Mouse (Mus musculus) left cerebral cortex, postnatal 36 days (tissue): ENCODE results near the gene Churc1. TPM values are rescaled to one million over a fixed set of nuclear protein-coding genes. Genes with fewer than 3 reads are reported as not detected.
"Not testable (repeated sequence)": the region's sequence is repeated elsewhere in the genome, so short reads cannot be mapped to it uniquely, and the experiment has no call there.

ENCODE experiments used
- DNase-seq, 2 experiments: peaks; one replicate each; pipeline ENCODE4 v3.0.0; 2021 to 2022; ENCODE audit warnings: low spot score in 2 of 2, mixed read lengths in 1 of 2
- intact Hi-C: fragments of 180-260 bp; cut with DNase I; formaldehyde crosslinking; loops from one replicate; pipeline ENCODE4 v1.15.1; 2025
- total RNA-seq, 2 experiments: library from RNA; stranded (reverse); gene quantifications; 2 replicates each; pipeline ENCODE4 v1.2.3; 2021

The Churc1 gene
- total RNA-seq, 2 experiments from 2014 or later = 32.1 to 37.5 TPM

GRCm38 (mm10) chr12:76790446-76791084 lies 25.2 kb downstream of the Churc1 start:
- intact Hi-C loops = no loop called here
- no peak for DNase-seq

- intact Hi-C loops = not testable (repeated sequence)
Measured at GRCm38 (mm10) chr12:76792540-76792939, 27.2 kb downstream of the Churc1 start.

GRCm38 (mm10) chr12:76795350-76795749 lies 30.0 kb downstream of the Churc1 start, which contains the start of gene Gpx2:
Gpx2 (minus strand) TSS chr12:76795554.
- intact Hi-C loops = no loop called here
- no peak for DNase-seq

More at GRCm38 (mm10) chr12:76792540-76792939, 27.2 kb downstream of the Churc1 start:
- not testable (repeated sequence) for DNase-seq

GRCm38 (mm10) chr12:76796938-76797539 lies 31.7 kb downstream of the Churc1 start:
- intact Hi-C loops = no loop called here
- no peak for DNase-seq

DNA sequence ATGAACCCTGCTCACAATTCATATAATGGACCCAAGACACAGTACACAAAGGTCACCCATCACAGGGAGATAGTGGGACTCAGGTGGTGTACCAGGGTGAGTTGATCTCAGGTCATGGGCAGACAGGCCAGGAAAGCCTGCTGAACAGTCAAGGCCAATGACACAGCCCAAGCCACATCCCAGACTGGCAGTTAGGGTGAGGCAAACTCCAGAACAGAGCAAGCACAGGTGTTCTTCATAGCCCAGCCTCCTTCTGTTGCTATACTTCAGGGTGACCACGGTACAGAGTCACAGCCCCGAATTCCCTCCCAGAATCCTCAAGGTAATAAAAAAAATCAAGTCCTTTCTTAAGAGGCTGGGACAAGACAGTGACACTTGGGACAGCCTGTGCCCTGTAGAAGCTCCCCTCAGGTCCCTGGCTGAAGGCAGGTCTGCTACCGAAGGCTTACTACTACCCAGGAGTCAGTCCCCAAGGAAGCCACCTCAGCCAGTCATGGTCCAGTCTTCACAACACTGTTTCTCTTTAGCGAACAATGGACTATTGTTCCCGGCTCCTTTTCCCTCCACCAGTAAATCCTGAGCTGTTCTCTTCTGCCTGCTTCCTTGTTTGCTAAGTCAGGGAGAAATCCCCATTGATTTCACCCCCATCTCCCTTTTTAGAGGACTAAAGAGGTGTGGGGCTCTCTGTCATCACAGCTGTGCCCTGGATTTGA lies 32.8 kb downstream of the Churc1 start:
- no peak for DNase-seq
- intact Hi-C loops = no loop called here

DNA sequence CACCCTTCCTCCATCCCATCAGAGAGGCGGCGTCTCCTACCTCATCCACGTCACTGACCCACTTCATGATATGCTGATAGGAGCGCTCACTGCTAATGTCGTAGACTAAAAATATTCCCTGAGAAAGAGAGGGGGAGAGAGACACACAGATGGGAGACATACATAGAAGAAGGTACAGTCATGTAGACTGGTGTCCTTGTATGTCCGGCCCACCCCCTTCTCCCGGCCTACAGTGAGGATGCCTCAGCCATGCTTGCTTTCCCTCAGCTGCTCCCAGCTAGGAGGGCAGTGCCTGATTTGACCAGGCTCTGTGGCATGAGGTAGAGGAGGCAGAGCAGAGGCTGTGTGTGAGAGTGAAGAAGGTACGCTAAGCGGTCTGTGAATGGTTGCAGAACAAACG lies 37.7 kb downstream of the Churc1 start:
- peak in 1 of 2 experiments; percentile 53 for DNase-seq
- intact Hi-C loops = no loop called here

- no peak for DNase-seq
- intact Hi-C loops = no loop called here
Measured at GRCm38 (mm10) chr12:76803700-76804252, 38.4 kb downstream of the Churc1 start.

DNA sequence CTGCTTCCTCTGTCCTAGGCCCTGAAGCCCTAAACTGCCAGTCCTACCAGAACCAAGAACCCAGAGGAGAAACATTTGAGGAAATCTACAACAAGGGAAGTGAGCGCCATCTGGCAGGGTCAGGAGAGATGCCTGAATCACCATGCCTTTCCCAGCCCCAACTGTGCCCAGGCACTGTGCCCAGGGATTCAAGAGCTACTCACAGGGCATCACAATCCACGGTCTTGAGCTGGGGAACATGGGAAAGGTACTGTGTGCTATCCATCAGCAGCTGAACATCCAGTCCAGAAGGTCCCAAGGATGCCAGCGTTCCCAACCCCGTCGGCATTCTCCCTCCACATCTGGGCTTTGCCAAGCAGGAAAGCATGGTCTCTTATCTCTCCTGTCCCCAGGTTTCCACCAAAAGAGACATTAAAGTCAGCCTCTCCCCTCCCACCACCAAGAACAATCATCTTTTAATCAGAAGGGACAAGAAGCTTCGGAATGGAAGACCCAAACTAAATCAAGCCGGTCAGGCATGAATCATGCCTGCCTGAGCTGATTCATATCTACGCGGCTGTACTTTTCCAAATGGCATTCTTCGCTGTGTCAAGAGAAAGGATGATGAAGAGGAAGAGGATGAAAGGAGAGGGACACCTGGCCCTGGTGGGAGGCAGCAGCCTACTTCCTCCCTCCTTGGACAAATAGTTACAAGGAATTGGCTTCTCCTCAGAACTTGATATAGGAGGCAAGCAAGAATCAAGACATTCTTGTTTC lies 39.9 kb downstream of the Churc1 start:
- intact Hi-C loops = no loop called here
- DNase-seq = no peak

GRCm38 (mm10) chr12:76807796-76808195 lies 42.5 kb downstream of the Churc1 start:
- intact Hi-C loops = no loop called here
- peak; percentile 56 to 75 for DNase-seq

GRCm38 (mm10) chr12:76810491-76810890 lies 45.2 kb downstream of the Churc1 start:
- no peak for DNase-seq
- intact Hi-C loops = no loop called here

DNA sequence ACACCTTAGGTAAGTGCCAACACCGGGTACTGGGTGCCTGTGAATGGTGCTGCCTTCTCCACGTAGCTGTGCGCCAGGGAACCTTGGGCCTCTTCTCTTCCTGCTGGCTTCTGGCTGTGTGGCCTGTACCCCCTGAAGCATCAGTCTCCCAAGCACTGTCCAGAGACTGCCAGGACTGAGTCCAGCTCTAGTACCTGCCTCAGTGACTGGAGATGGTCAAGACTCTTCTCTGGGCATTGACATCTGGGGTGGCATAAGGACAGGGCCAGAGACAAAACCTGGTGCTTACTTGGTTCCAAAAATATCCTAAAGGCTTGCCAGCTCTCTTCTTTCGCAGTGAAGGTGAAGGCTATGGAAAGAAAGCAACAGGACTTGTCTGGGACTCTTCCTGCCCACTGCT lies 45.7 kb downstream of the Churc1 start:
- intact Hi-C loops = no loop called here

DNA sequence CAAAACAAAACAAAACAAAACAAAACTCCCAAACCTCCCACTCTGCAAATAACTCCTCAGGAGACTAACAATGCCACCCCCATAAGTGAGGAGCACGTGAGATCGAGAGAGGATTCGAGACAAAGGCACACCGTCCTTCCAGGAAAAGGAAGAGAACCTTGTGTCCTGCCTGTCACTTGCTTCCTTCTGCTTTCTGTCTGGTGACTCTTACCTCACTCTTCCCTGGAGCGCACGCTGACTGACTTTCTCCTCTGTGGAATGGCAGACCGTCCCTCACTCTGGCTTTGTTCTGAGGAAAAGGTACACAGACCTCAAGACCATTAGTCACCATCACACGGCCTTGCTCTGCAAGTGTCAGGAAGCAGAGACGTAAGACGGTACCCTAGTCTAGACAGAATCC lies 48.2 kb downstream of the Churc1 start:
- intact Hi-C loops = no loop called here
- no peak for DNase-seq

More for the DNA sequence above, 45.7 kb downstream of the Churc1 start:
- DNase-seq = no peak

DNA sequence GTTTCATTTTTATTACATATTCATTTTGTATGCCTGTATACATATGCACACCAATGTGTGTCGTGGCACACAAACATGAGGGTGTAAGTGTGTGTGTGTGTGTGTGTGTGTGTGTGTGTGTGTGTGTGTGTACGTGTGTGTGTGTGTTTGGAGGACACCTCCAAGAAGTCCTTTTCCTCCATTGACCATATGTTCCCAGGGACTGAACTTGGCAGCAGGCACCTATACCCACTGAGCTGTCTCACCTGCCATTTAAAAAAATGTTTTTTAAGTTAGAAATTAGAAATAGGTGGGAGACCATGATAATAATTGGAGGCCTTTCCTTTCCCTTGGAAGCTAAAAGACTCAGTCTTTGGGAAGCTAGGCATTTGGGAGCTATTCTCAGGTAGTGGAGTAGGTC lies 48.8 kb downstream of the Churc1 start:
- DNase-seq = no peak
- intact Hi-C loops = no loop called here

DNA sequence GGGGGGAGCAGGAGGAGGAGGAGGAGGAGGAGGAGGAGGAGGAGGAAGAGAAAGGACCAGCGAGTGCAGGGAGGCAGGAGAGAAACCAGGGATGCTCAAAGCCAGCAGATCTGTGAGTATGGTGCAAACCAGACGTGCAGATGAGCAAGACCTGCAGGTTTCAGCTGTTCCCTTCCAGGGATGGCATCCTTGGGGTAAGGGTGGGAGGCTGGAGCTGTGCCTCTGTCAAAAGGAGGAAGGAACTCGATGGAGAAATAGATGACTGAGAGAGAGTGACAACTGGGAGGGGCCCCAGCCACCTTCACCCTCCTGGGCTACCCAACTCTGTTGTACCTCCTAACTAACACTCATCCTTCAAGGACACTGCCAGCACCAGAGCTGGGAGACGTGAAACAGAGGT lies 51.4 kb downstream of the Churc1 start:
- intact Hi-C loops = no loop called here
- DNase-seq = no peak

- intact Hi-C loops = no loop called here
Measured at GRCm38 (mm10) chr12:76817176-76817575, 51.8 kb downstream of the Churc1 start.

DNA sequence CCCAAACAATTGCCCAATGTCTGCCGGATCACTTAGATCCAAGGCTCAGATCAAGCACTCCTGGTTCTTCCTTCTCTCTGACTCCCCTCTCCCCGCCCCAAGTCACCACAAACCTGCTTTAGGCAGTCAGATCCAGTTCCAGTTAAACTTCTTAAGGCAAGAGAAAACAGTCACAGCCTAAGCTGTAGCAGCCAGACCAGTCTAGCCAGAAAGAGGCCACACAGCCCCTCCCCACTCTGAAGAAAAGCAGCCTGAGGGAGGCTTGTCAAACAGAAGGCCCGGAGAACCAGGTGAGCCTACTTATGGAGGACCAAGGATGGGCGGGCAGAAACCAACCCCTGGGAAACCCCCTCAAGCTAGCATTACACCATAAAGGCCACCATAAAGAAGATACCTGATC lies 52.8 kb downstream of the Churc1 start:
- DNase-seq = no peak
- intact Hi-C loops = no loop called here

More at GRCm38 (mm10) chr12:76817176-76817575, 51.8 kb downstream of the Churc1 start:
- DNase-seq = no peak

- peak; percentile 83 to 89 for DNase-seq
- intact Hi-C loops = no loop called here
Measured at GRCm38 (mm10) chr12:76818908-76819307, 53.6 kb downstream of the Churc1 start.

GRCm38 (mm10) chr12:76819816-76820215 lies 54.5 kb downstream of the Churc1 start:
- intact Hi-C loops = loop anchor here (5.0 kb wide), 1 partner anchor 53 kb away; the partner anchor contains the start of genes Churc1 and Fntb
- no peak for DNase-seq

DNA sequence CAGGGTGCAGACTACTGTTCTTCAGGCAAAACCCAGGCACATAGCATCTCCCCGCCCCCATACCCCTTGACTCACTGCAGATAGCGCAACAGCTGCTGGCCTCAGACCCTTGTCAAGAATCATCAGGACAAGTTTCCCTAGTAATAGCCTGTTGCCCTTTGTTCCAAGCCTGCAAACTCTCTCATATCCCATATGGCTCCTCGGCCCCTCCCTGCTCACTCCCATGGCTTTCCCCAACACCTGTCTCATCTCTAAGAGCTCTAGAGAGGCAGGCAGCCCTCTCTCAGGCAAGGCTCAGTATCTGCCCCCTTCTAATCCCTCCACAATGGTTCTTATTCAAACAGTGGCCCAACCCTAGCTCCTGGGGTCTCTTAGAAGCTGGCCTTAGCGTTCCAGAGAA lies 55.3 kb downstream of the Churc1 start:
- DNase-seq = no peak
- intact Hi-C loops = loop anchor here (5.0 kb wide), 1 partner anchor 53 kb away; the partner anchor contains the start of genes Churc1 and Fntb
